Mouse (Mus musculus) sigmoid colon, adult 10 weeks (tissue): ENCODE data around the gene Vmn1r197. TPM values are rescaled to one million over a fixed set of nuclear protein-coding genes. Genes with fewer than 3 reads are reported as not detected.

Experiments used
- polyA plus RNA-seq: library from polyadenylated mRNA; stranded (reverse); fragments of 350-450 nt; fragmentation: Illumina TruSeq; extraction: RNeasy Lipid Tissue Mini Kit (QIAGEN cat#74804); gene quantifications from one replicate; pipeline ENCODE4 v1.2.3, GENCODE M21; 2014; ENCODE audit warnings: low read depth, low replicate concordance

Gene Vmn1r197
- polyA plus RNA-seq = not detected

DNA sequence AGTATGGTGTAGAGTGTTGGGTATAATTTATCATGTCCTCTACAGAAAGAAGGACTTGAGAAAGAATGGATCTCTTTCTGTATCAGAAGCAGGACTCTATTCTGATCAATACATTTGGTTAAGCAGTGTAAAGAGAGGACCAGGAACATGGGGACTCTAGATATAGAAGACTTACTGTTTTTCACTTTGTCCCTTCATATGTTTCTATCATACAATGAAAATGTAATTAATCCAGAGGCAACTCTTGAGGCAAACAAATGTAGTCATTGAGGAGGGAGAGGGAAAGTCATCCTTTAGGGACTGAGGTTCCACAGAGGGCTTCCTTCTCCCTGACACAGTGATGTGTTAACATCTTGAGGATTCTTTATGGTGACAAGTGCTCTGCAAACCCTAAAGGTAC is at the start of gene Vmn1r197:
Gene Vmn1r197, plus strand, starts transcription at position 301 of the 400 bp plus-strand sequence.

DNA sequence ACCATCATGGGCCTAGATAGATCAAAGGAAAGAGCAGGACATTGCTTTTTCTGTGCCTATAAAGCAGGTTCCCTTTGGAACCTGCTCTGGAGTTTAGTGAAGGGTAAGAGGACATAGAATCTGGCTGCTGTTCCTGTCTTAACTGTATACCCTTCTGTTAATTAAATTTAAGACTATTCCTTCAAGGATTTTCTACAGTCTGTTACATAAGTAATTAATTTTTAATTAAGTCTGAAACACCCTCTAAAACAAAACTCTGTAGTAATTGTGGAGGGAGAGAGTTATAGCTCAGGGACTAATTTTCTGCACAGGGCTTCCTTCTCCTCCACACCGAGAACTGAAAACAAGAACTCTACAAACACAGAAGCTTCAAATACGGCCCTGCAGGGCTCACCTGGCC is 34.8 kb upstream of the Vmn1r197 start, which contains the start of gene Vmn1r196:
Gene Vmn1r196, plus strand, starts transcription at position 301 of the 400 bp plus-strand sequence.

DNA sequence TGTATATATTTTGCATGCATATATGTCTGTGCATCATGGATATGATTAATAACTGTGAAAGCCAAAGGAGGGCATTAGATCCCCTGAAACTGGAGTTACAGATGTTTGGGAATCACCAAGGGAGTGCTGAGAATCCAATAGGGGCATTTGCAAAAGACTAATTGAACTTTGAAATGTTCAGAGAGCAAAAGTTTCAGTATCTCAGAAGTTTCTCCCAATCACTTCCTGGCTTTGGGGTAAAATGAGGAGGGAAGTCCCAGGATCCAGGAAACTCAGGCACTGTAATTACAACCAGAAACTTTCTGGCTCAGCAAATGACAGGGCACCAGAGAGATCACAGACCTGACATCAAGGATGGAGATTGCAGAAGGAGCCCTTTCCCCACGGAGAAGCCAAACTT is 25.7 kb downstream of the Vmn1r197 start, which contains the start of gene Vmn1r198:
Gene Vmn1r198, plus strand, starts transcription at position 301 of the 400 bp plus-strand sequence.

DNA sequence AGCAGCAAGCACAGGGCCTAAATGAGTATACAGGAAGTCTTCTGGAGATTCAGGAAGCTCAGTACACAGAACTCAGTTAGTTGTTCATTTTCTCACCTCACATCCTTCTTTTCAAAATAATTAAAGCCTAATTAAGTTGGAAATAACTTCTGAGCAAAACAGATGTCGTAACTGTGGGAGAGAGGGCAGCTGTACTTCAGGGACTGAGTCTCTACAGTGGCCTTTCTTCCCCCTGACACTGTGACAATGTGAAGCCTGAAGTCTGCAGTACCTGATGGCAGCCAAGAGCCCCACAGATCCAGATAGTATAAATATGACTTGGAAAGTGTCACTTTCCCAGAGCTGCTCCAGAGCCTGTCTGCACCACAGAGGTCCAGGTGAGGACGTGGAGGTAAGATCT is 55.1 kb downstream of the Vmn1r197 start, which contains the start of gene Vmn1r199:
Gene Vmn1r199, plus strand, starts transcription at position 301 of the 400 bp plus-strand sequence.

Other genes with a start within 250 kb of the Vmn1r197 start
- not detected for gene Vmn1r188, start 240.1 kb upstream of the Vmn1r197 start, polyA plus RNA-seq
- not detected for gene Vmn1r189, start 218.8 kb upstream of the Vmn1r197 start, polyA plus RNA-seq
- gene Vmn1r191, start 140.6 kb upstream of the Vmn1r197 start, polyA plus RNA-seq = not detected
- gene Vmn1r192, start 133.4 kb upstream of the Vmn1r197 start, polyA plus RNA-seq = not detected
- gene Vmn1r193, start 101.4 kb upstream of the Vmn1r197 start, polyA plus RNA-seq = not detected
- not detected for gene Vmn1r194, start 80.4 kb upstream of the Vmn1r197 start, polyA plus RNA-seq
- not detected for gene Vmn1r195, start 54.1 kb upstream of the Vmn1r197 start, polyA plus RNA-seq
- not detected for gene Vmn1r196, start 34.7 kb upstream of the Vmn1r197 start, polyA plus RNA-seq
- not detected for gene Vmn1r198, start 25.8 kb downstream of the Vmn1r197 start, polyA plus RNA-seq
- gene Vmn1r199, start 55.2 kb downstream of the Vmn1r197 start, polyA plus RNA-seq = not detected
- gene Vmn1r200, start 65.8 kb downstream of the Vmn1r197 start, polyA plus RNA-seq = not detected
- gene Vmn1r201, start 147.3 kb downstream of the Vmn1r197 start, polyA plus RNA-seq = not detected
- gene Vmn1r202, start 180.8 kb downstream of the Vmn1r197 start, polyA plus RNA-seq = not detected
- not detected for gene Vmn1r203, start 193.5 kb downstream of the Vmn1r197 start, polyA plus RNA-seq
- not detected for gene Vmn1r204, start 228.6 kb downstream of the Vmn1r197 start, polyA plus RNA-seq